Mouse (Mus musculus): ENCODE measurements around the gene Gkn1.

- TF ChIP-seq CTCF (conservative IDR thresholded peaks at IDR 0.05; ENCODE audit: insufficient read depth, insufficient read length, low read depth, low read length) (no peak), POLR2A (IDR thresholded peaks at IDR 0.05; ENCODE audit: low read depth, low read length) (no peak)
These were observed 3.7 kb upstream of the Gkn1 start for GRCm38 (mm10) chr6:87354441-87354840.
